Mouse (Mus musculus): Measurements from ENCODE around the gene Ninl. TPM values are rescaled to one million over a fixed set of nuclear protein-coding genes. Genes with fewer than 3 reads are reported as not detected.

Gene Ninl
- total RNA-seq, 2 experiments from 2014 or later: 0.99 to 1.4 TPM

- peak; percentile 99 for DNase-seq
These were observed 134.8 kb downstream of the Ninl start, which contains the start of gene Abhd12 for GRCm38 (mm10) chr2:150904272-150904935. Gene Abhd12 (minus strand): TSS chr2:150904741.

- no peak for DNase-seq
These were observed 136.8 kb downstream of the Ninl start for GRCm38 (mm10) chr2:150902347-150902746.

GRCm38 (mm10) chr2:150900341-150900740 lies 138.8 kb downstream of the Ninl start:
- no peak for DNase-seq

GRCm38 (mm10) chr2:150895691-150896252 lies 143.4 kb downstream of the Ninl start:
- DNase-seq: no peak

- no peak for DNase-seq
These were observed 144.4 kb downstream of the Ninl start for GRCm38 (mm10) chr2:150894617-150895267.

- DNase-seq: no peak
These were observed 151.8 kb downstream of the Ninl start for GRCm38 (mm10) chr2:150887370-150887769.

GRCm38 (mm10) chr2:150886315-150886714 lies 152.9 kb downstream of the Ninl start:
- no peak for DNase-seq

GRCm38 (mm10) chr2:150885814-150886213 lies 153.4 kb downstream of the Ninl start:
- no peak for DNase-seq

- DNase-seq: no peak
These were observed 154.4 kb downstream of the Ninl start for GRCm38 (mm10) chr2:150884779-150885110.

Other genes starting within 250 kb of the Ninl start
- gene Abhd12, start 134.6 kb downstream of the Ninl start, total RNA-seq (2021): 10 to 100 TPM; 28.0 to 32.3 TPM
- gene Gins1, start 134.0 kb downstream of the Ninl start, total RNA-seq (2021): 1 to 10 TPM; 3.6 to 4.5 TPM
- 1 to 10 TPM; 5.6 to 7.6 TPM for gene Nanp, start within 50 bp of the Ninl start, total RNA-seq (2021)
- not detected for gene Gm14151, start 53.0 kb upstream of the Ninl start, total RNA-seq (2021)
- gene Gm14147, start 58.9 kb upstream of the Ninl start, total RNA-seq (2021): not detected